Mouse (Mus musculus): ENCODE data around the gene Foxa3. TPM values are rescaled to one million over a fixed set of nuclear protein-coding genes. Genes with fewer than 3 reads are reported as not detected.

Foxa3 gene
- polyA plus RNA-seq, 1 experiment from 2014 or later: not detected

DNA sequence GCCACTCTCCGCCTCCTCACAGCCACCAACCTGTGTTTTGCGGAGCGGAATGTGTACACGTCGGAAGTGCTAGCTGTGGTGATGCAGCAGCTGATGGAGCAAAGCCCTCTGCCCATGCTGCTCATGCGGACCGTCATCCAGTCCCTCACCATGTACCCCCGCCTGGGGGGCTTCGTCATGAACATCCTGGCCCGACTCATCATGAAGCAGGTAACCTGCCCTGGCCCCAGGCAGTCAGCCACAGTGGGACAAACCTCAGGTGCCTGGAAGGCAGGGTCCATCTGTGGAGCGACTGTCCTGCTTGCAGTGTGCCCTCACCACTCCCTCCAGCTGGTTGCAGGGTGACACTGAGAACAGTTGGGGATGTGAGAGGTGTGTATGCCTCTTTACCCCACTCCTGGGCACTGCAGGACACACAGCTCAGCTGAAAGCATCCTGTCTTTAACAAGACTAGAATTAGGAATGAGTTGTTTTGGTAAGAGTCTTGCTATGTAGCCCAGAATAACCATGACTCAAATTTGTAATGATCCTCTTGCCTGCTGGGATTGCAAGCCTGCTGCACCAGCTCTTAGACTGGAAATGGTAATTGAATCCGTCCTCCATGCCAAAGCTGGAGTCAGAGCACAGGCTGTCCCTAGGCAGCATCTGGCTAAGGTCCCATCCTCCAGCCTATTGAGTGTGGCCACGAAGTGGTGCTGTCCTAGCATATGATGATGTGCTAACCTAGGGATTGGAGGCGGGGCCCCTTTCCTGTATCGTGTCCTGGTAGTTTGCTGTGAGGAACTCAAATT lies 29.2 kb upstream of the Foxa3 start:
- WGBS: 87% methylated on average over 15 of the region's 15 CpGs
- Histone ChIP-seq H3K4me3 (no peak overlapping the region), H3K36me3 (peaks cover 36% of the 10 kb centered on the region), H3K27ac (replicated peaks) (no peak overlapping the region), H3K4me1 (peaks cover 9% of the 10 kb centered on the region), H3K9me3 (no peaks in the 10 kb centered on the region), H3K27me3 (no peaks in the 10 kb centered on the region), H3K4me2 (replicated peaks) (no peak overlapping the region), H3K9ac (replicated peaks) (no peak overlapping the region)
- ATAC-seq (replicated peaks): no peak

- Histone ChIP-seq H3K4me2 (replicated peaks) (no peak overlapping the region), H3K27me3 (no peaks in the 10 kb centered on the region), H3K9ac (replicated peaks) (no peak overlapping the region), H3K9me3 (no peaks in the 10 kb centered on the region), H3K4me1 (peaks cover 9% of the 10 kb centered on the region), H3K36me3 (peaks cover 50% of the 10 kb centered on the region), H3K27ac (replicated peaks) (no peak overlapping the region), H3K4me3 (no peak overlapping the region)
- 76% methylated on average over 4 of the region's 4 CpGs for WGBS
- ATAC-seq (replicated peaks): no peak
Observed at GRCm38 (mm10) chr7:19051161-19051560, 27.8 kb upstream of the Foxa3 start.

- Histone ChIP-seq H3K36me3 (peaks cover 60% of the 10 kb centered on the region), H3K27me3 (no peaks in the 10 kb centered on the region), H3K27ac (replicated peaks) (no peak overlapping the region), H3K4me1 (peaks cover 9% of the 10 kb centered on the region), H3K4me2 (replicated peaks) (no peak overlapping the region), H3K9me3 (no peaks in the 10 kb centered on the region), H3K9ac (replicated peaks) (no peak overlapping the region), H3K4me3 (no peak overlapping the region)
- WGBS: 86% methylated on average over 8 of the region's 8 CpGs
- ATAC-seq (replicated peaks): no peak
Observed at GRCm38 (mm10) chr7:19050172-19050571, 26.8 kb upstream of the Foxa3 start.

GRCm38 (mm10) chr7:19049252-19049651 lies 25.9 kb upstream of the Foxa3 start:
- Histone ChIP-seq H3K9me3 (no peaks in the 10 kb centered on the region), H3K4me3 (no peak overlapping the region), H3K36me3 (peaks cover 69% of the 10 kb centered on the region), H3K9ac (replicated peaks) (no peak overlapping the region), H3K27me3 (no peaks in the 10 kb centered on the region), H3K4me2 (replicated peaks) (no peak overlapping the region), H3K4me1 (peaks cover 2% of the 10 kb centered on the region), H3K27ac (replicated peaks) (no peak overlapping the region)
- 90% methylated on average over 5 of the region's 5 CpGs for WGBS
- no peak for ATAC-seq (replicated peaks)

- H3K9me3 ChIP-seq: no peaks in the 10 kb centered on the region
- no peak overlapping the region for H3K27ac ChIP-seq (replicated peaks)
- peaks cover 81% of the 10 kb centered on the region for H3K36me3 ChIP-seq
- no peaks in the 10 kb centered on the region for H3K4me1 ChIP-seq
- 83% methylated on average over 14 of the region's 14 CpGs for WGBS
- no peaks in the 10 kb centered on the region for H3K27me3 ChIP-seq
- H3K4me2 ChIP-seq (replicated peaks): no peak overlapping the region
- H3K9ac ChIP-seq (replicated peaks): no peak overlapping the region
- no peak for ATAC-seq (replicated peaks)
- no peak overlapping the region for H3K4me3 ChIP-seq
Observed at GRCm38 (mm10) chr7:19048006-19048527, 24.7 kb upstream of the Foxa3 start.

DNA sequence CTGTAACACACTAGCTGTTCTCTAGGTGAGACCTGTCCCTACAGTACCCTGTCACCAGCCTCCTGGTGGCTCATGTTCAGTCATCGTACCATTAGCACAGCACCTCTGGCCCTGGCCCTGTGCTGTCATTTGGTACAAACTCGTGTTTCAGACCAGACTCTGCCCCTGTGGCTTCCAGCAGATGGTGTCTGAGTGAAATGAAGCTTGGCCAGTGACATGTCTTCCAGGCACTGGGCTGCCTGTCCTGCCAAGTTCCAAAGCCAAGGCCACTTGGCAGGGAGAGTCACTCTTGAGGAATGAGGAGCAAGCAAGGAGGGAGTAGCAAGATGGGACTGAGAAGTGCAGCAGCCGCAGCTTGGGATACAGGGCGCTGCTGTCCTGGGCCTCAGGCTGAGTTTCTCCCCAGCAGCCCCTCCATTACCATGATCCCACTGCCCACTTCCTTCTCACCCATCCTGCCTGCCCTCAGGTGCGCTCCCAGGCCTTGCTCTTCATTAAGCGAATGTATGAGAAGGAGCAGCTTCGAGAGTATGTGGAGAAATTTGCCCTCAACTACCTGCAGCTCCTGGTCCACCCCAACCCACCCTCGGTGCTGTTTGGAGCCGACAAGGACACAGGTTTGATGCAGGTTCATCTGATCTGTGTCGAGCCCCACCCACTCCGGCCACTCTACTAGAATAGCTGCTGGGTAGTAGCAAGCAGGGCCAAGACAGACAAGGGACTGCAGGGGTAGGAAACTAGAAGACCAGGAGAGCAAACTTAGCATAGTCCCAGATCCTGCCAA lies 23.1 kb upstream of the Foxa3 start:
- Histone ChIP-seq H3K27me3 (no peaks in the 10 kb centered on the region), H3K27ac (replicated peaks) (no peak overlapping the region), H3K4me3 (no peak overlapping the region), H3K9ac (replicated peaks) (no peak overlapping the region), H3K4me1 (no peaks in the 10 kb centered on the region), H3K9me3 (no peaks in the 10 kb centered on the region), H3K36me3 (peaks cover 96% of the 10 kb centered on the region), H3K4me2 (replicated peaks) (no peak overlapping the region)
- WGBS: 95% methylated on average over 11 of the region's 11 CpGs
- no peak for ATAC-seq (replicated peaks)

GRCm38 (mm10) chr7:19044616-19045015 lies 21.3 kb upstream of the Foxa3 start:
- no peak for ATAC-seq (replicated peaks)
- H3K36me3 ChIP-seq: peaks cover 99% of the 10 kb centered on the region
- no peak overlapping the region for H3K4me3 ChIP-seq
- no peak overlapping the region for H3K9ac ChIP-seq (replicated peaks)
- H3K4me1 ChIP-seq: no peaks in the 10 kb centered on the region
- H3K27ac ChIP-seq (replicated peaks): no peak overlapping the region
- H3K9me3 ChIP-seq: no peaks in the 10 kb centered on the region
- H3K4me2 ChIP-seq (replicated peaks): no peak overlapping the region
- 98% methylated on average over 6 of the region's 6 CpGs for WGBS
- no peaks in the 10 kb centered on the region for H3K27me3 ChIP-seq

DNA sequence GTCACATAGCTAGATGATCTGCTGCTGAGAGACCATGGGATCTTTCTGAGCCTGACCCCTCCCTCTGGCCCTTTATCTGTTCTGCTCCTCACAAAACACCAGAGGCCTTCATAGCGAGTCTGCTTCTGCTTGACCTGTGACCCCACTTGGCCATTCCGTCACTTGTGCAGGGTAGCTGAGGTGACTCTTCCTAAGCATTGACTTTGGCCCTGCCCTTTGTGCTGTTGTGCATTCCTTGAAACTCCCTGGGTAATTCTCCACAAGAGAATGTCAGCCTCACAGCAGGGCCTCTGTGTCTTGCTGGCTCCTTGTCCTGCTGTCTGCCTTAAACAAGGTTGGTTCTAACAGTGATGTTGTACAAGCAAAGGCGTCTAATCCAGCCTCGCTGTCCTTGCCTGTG lies 8.3 kb upstream of the Foxa3 start:
- Histone ChIP-seq H3K9me3 (no peaks in the 10 kb centered on the region), H3K27me3 (no peaks in the 10 kb centered on the region), H3K36me3 (peaks cover 68% of the 10 kb centered on the region), H3K4me1 (0 out of 2 replicates have a peak, but pooled peaks cover 4% of the 10 kb centered on the region), H3K4me2 (replicated peaks) (no peak overlapping the region), H3K4me3 (no peak overlapping the region), H3K9ac (replicated peaks) (no peak overlapping the region), H3K27ac (replicated peaks) (no peak overlapping the region)
- WGBS: 71% methylated on average over 4 of the region's 4 CpGs
- ATAC-seq (replicated peaks): no peak

DNA sequence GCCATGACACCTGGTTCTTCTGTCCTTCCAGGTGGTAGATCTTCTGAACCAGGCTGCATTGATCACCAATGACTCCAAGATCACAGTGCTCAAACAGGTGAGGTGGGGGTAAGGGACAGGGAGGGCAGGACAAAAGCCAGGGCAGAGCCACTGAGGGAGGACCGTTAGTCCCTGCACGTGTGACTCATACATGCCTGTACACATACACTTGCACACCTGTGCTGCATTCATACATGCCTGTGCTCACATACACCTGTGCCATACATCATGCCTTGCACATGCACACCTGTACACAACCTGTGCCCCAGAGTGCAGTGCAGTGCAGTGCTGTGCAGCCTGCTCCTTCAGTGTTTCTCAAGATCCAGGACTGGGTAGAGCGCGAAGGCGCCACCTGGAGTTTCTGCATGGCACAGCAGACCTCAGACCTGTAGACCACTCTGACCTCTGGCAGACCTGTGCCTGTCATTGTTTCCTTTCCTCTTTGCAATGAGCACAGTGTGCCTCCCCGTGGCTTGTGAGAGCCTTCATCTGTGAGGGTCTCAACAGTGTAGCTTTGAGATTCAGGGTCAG lies 5.8 kb upstream of the Foxa3 start:
- peak; percentile 14; the same call in 1 of the 2 replicates for ATAC-seq (replicated peaks)
- 58% methylated on average over 6 of the region's 6 CpGs for WGBS

GRCm38 (mm10) chr7:19028067-19028466 lies 4.7 kb upstream of the Foxa3 start:
- Histone ChIP-seq H3K36me3 (peaks cover 39% of the 10 kb centered on the region), H3K27me3 (peaks cover 7% of the 10 kb centered on the region), H3K9ac (replicated peaks) (no peak overlapping the region), H3K4me2 (replicated peaks) (no peak overlapping the region), H3K4me1 (peaks cover 23% of the 10 kb centered on the region), H3K4me3 (no peak overlapping the region), H3K9me3 (no peaks in the 10 kb centered on the region), H3K27ac (replicated peaks) (no peak overlapping the region)
- ATAC-seq (replicated peaks): no peak

More for the DNA sequence above, 5.8 kb upstream of the Foxa3 start:
- no peak overlapping the region for H3K9ac ChIP-seq (replicated peaks)
- no peaks in the 10 kb centered on the region for H3K9me3 ChIP-seq
- no peak overlapping the region for H3K4me3 ChIP-seq
- no peak overlapping the region for H3K4me2 ChIP-seq (replicated peaks)
- H3K36me3 ChIP-seq: peaks cover 46% of the 10 kb centered on the region
- no peaks in the 10 kb centered on the region for H3K27me3 ChIP-seq
- peaks cover 23% of the 10 kb centered on the region for H3K4me1 ChIP-seq
- no peak overlapping the region for H3K27ac ChIP-seq (replicated peaks)

GRCm38 (mm10) chr7:19024581-19025255 lies 1.4 kb upstream of the Foxa3 start:
- H3K27me3 ChIP-seq: peaks cover 38% of the 10 kb centered on the region
- peak overlapping the region; percentile 92 for H3K9ac ChIP-seq (replicated peaks)

More at GRCm38 (mm10) chr7:19024581-19025255, 1.4 kb upstream of the Foxa3 start:
- H3K36me3 ChIP-seq: peaks cover 10% of the 10 kb centered on the region
- peak overlapping the region; percentile 29; the same call in 1 of the 2 replicates for H3K27ac ChIP-seq (replicated peaks)
- H3K9me3 ChIP-seq: no peaks in the 10 kb centered on the region
- peak overlapping the region; percentile 82 for H3K4me3 ChIP-seq
- peak; percentile 65 for ATAC-seq (replicated peaks)
- WGBS: under 1% methylated on average over 33 of the region's 36 CpGs
- peak overlapping the region; percentile 81 for H3K4me2 ChIP-seq (replicated peaks)
- H3K4me1 ChIP-seq: peaks cover 23% of the 10 kb centered on the region

Data from forebrain, embryonic 15.5 days (tissue).